Mouse (Mus musculus) neural tube, embryonic 11.5 days (tissue): ENCODE measurements around the gene Hoxb2. TPM values are rescaled to one million over a fixed set of nuclear protein-coding genes. Genes with fewer than 3 reads are reported as not detected.

ENCODE experiments used
- ATAC-seq: fragments of 200-750 bp; cut with Nextera tagmentation; 2 replicates; pipeline ENCODE4 v1.8.0; 2017; ENCODE audit warnings: moderate number of reproducible peaks, mild to moderate bottlenecking, moderate TSS enrichment, moderate library complexity; ENCODE audit not compliant: insufficient read depth, low FRiP score, low TSS enrichment
- DNase-seq: peaks from one replicate; pipeline ENCODE4 v3.0.0-alpha.2; 2015; ENCODE audit warnings: low spot score
- H3K27ac ChIP-seq: fragments of 300-500 bp; sonication (generic); 2 replicates; pipeline ENCODE4 v1.5.1; 2014; ENCODE audit warnings: low read depth, mild to moderate bottlenecking, low read length
- H3K27me3 ChIP-seq: fragments of 300-500 bp; sonication (generic); 2 replicates; pipeline ENCODE4 v1.6.1; 2014; ENCODE audit warnings: mild to moderate bottlenecking, low read length, mixed read lengths; ENCODE audit not compliant: control insufficient read depth, insufficient read depth
- H3K36me3 ChIP-seq: fragments of 300-500 bp; sonication (generic); 2 replicates; pipeline ENCODE4 v1.6.1; 2014; ENCODE audit warnings: mild to moderate bottlenecking, low read length, moderate library complexity, mixed read lengths; ENCODE audit not compliant: control insufficient read depth, insufficient read depth
- H3K4me1 ChIP-seq: fragments of 300-500 bp; sonication (generic); 2 replicates; pipeline ENCODE4 v1.6.1; 2014; ENCODE audit warnings: low read length, mixed read lengths; ENCODE audit not compliant: control insufficient read depth, insufficient read depth
- H3K4me2 ChIP-seq: fragments of 300-500 bp; sonication (generic); 2 replicates; pipeline ENCODE4 v1.6.1; 2014; ENCODE audit warnings: low read depth, mild to moderate bottlenecking, moderate library complexity
- H3K4me3 ChIP-seq: fragments of 300-500 bp; sonication (generic); 2 replicates; pipeline ENCODE4 v1.5.1; 2014; ENCODE audit warnings: low read depth, low read length
- H3K9ac ChIP-seq: fragments of 300-500 bp; sonication (generic); 2 replicates; pipeline ENCODE4 v1.6.1; 2014; ENCODE audit warnings: mild to moderate bottlenecking, low read length
- H3K9me3 ChIP-seq: fragments of 300-500 bp; sonication (generic); 2 replicates; pipeline ENCODE4 v1.6.1; 2016; ENCODE audit warnings: low read length; ENCODE audit not compliant: control insufficient read depth
- WGBS: fragments of 180-500 bp; shearing (Covaris S2); extraction: QIAGEN DNeasy Blood & Tissue Kit; methylation state at CpG from one replicate; pipeline ENCODE4 v1.1.7; 2014; 5-methylcytosine and 5-hydroxymethylcytosine counted together
- polyA plus RNA-seq: library from polyadenylated mRNA; unstranded; fragments of >200 nt; fragmentation: Nextera tagmentation; extraction: Ambion mirVana; gene quantifications from 2 replicates; pipeline ENCODE4 v1.2.1, GENCODE M21; 2014

The Hoxb2 gene
- 88.2 and 89.0 TPM in 2 replicates for polyA plus RNA-seq

DNA sequence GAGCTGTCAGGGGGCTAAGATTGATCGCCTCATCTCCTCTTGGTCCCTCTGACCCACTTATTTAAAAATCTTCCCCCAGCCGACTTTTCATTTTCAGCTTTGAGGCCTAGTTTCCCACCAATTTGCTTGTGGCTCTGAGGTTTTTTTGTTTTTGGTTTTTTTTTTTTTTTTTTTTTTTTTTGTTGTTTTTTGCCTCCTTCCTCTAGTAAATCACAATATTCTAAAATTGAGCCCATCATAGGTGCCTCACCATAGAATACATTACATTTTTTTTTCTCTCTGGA, at the start of gene Hoxb2:
Hoxb2 (plus strand) TSS at position 185 of the 284 bp plus-strand sequence.
- H3K27ac ChIP-seq, result peak within 1 kb of the TSS; percentile 99
- no peaks in the 10 kb centered on the region for H3K27me3 ChIP-seq
- H3K9me3 ChIP-seq, result no peaks in the 10 kb centered on the region
- H3K4me2 ChIP-seq, result peak within 1 kb of the TSS; percentile 95
- peak within 1 kb of the TSS; percentile 100 for H3K9ac ChIP-seq
- no peak for ATAC-seq
- H3K4me1 ChIP-seq, result peaks cover 47% of the 10 kb centered on the region
- H3K4me3 ChIP-seq, result peak within 1 kb of the TSS; percentile 99
- peaks cover 8% of the 10 kb centered on the region for H3K36me3 ChIP-seq
- WGBS, result 0% methylated on average over 2 of the region's 2 CpGs
- no peak for DNase-seq

DNA sequence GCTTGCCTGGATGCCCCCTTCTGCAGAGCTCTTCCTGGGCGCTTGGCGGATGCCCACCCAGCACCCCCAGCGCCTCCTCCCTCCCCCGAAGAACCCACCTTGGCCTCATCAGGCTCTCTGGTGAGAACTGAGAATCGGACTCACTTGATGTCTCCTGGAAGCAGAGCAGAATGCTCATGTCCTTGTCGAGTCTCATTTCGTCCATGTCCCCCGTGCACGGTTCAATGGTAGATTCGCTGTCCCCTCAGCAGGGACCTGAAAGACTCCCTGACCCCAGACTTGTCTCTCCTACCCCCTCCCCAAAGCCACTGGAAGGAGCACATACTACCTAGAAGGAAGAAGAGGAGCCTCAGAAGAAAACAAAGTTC, 49.3 kb upstream of the Hoxb2 start:
- peaks cover 26% of the 10 kb centered on the region for H3K4me1 ChIP-seq
- DNase-seq, result no peak
- WGBS, result 6% methylated on average over 10 of the region's 10 CpGs
- H3K4me2 ChIP-seq, result peak overlapping the region; percentile 100
- peak overlapping the region; percentile 100 for H3K27ac ChIP-seq
- H3K9me3 ChIP-seq, result no peaks in the 10 kb centered on the region
- H3K9ac ChIP-seq, result peak overlapping the region; percentile 100
- no peak for ATAC-seq
- H3K27me3 ChIP-seq, result 0 out of 2 replicates have a peak, but pooled peaks cover 2% of the 10 kb centered on the region
- no peaks in the 10 kb centered on the region; the same call in 1 of the 2 replicates for H3K36me3 ChIP-seq
- peak overlapping the region; percentile 96 for H3K4me3 ChIP-seq

DNA sequence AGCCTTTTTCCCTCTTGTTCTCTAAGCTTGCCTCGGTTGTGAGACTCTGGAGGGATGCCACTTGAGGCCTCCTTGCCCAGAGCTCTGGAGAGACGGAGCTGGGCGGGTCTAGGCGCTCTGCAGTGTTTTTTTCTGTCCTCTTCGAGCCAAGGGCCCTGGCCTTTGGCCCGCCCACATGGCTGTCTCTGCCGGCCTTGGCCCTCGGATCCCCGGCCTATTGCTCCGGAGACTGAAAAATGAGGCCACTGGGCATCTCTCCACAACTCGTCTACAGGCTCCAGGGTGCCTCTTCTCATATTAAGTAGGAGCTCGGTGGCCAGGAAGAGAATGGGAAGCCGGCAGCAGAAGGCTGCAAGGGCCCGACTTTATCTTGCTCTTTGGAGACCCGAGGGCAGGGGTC, 48.5 kb upstream of the Hoxb2 start:
- Histone ChIP-seq H3K9me3 (no peaks in the 10 kb centered on the region), H3K36me3 (no peaks in the 10 kb centered on the region; the same call in 1 of the 2 replicates), H3K9ac (peak overlapping the region; percentile 100), H3K4me3 (peak overlapping the region; percentile 96), H3K27ac (peak overlapping the region; percentile 100), H3K4me1 (peaks cover 26% of the 10 kb centered on the region), H3K4me2 (peak overlapping the region; percentile 100), H3K27me3 (0 out of 2 replicates have a peak, but pooled peaks cover 2% of the 10 kb centered on the region)
- no peak for ATAC-seq
- no peak for DNase-seq
- WGBS, result 1% methylated on average over 15 of the region's 15 CpGs

DNA sequence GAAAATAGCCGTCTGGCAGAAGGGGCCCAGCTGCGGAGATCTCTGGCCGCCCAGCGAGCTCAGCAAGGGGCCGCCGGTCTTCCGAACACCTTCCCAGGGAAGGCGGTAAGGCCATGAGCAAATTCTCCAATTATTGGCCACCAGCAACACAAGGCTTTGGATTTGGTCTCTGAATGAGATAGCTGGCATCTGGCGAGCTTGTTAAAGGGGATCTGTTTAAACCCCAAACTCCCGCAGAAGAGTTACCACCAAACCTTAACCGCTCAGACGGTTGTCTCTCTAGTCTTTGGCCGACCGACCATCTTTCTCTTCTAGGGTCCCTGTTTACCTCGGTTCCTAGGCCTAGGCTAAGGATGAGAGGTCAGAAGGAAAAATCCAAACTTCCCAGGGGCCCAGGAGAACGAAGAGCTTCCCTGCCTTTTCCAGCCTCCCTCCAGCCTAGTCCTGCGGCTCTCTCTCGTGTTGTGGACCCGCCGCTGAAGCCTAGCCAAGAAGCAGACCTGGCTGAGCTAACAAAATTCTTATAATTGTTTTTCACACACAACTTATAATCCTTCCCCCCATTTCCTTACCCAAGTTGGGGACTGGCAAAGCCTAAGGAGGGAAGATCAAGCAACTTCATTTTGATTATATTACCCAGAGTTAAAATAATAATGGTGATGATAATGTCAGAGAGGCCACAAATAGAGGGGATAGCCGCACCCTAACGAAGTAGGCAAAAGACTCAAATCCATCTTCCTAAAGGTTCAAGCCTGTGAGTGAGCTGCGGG, 47.8 kb upstream of the Hoxb2 start:
- 2% methylated on average over 23 of the region's 23 CpGs for WGBS
- H3K4me3 ChIP-seq, result peak overlapping the region; percentile 96
- 0 out of 2 replicates have a peak, but pooled peaks cover 2% of the 10 kb centered on the region for H3K27me3 ChIP-seq
- H3K27ac ChIP-seq, result peak overlapping the region; percentile 100
- peaks cover 22% of the 10 kb centered on the region for H3K4me1 ChIP-seq
- no peaks in the 10 kb centered on the region; the same call in 1 of the 2 replicates for H3K36me3 ChIP-seq
- peak overlapping the region; percentile 100 for H3K4me2 ChIP-seq
- no peak for DNase-seq
- ATAC-seq, result no peak
- peak overlapping the region; percentile 100 for H3K9ac ChIP-seq
- H3K9me3 ChIP-seq, result no peaks in the 10 kb centered on the region

DNA sequence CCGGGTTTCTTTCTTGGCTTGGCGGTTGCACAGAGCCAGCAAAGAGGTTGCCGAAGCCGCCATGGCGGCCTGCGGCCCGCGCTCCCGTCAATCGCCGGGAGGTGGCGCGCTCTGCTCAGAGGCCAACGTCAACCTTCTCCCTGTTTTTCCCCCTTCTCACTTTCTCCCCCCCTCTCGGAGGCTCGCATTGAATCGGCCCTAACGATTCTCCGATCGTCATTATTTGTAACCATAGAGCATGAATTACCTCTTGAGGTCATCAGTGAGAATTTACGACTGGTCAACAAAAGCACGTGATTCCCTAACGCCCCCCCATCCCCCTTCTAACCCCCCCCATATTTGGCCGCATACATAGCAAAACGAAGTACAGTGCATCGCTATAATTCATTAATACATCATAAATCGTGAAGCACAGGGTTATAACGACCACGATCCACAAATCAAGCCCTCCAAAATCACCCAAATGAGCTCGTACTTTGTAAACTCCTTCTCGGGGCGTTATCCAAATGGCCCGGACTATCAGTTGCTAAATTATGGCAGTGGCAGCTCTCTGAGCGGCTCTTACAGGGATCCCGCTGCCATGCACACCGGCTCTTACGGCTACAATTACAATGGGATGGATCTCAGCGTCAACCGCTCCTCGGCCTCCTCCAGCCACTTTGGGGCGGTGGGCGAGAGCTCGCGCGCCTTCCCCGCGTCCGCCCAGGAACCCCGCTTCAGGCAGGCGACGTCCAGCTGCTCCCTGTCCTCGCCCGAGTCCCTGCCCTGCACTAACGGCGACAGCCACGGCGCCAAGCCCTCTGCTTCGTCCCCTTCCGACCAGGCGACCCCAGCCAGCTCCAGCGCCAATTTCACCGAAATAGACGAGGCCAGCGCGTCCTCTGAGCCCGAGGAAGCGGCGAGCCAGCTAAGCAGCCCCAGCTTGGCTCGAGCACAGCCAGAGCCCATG, 46.9 kb upstream of the Hoxb2 start, which contains the start of gene Hoxb5:
Hoxb5 (plus strand) TSS at position 186 of the 949 bp plus-strand sequence.
- peak within 1 kb of the TSS; percentile 100 for H3K9ac ChIP-seq
- peaks cover 20% of the 10 kb centered on the region for H3K4me1 ChIP-seq
- peak within 1 kb of the TSS; percentile 96 for H3K4me3 ChIP-seq
- H3K27ac ChIP-seq, result peak within 1 kb of the TSS; percentile 100
- H3K36me3 ChIP-seq, result no peaks in the 10 kb centered on the region; the same call in 1 of the 2 replicates
- H3K4me2 ChIP-seq, result peak within 1 kb of the TSS; percentile 100
- H3K27me3 ChIP-seq, result 0 out of 2 replicates have a peak, but pooled peaks cover 2% of the 10 kb centered on the region
- WGBS, result under 1% methylated on average over 69 of the region's 69 CpGs
- ATAC-seq, result peak; percentile 50
- peak; percentile 94 for DNase-seq
- no peaks in the 10 kb centered on the region for H3K9me3 ChIP-seq

DNA sequence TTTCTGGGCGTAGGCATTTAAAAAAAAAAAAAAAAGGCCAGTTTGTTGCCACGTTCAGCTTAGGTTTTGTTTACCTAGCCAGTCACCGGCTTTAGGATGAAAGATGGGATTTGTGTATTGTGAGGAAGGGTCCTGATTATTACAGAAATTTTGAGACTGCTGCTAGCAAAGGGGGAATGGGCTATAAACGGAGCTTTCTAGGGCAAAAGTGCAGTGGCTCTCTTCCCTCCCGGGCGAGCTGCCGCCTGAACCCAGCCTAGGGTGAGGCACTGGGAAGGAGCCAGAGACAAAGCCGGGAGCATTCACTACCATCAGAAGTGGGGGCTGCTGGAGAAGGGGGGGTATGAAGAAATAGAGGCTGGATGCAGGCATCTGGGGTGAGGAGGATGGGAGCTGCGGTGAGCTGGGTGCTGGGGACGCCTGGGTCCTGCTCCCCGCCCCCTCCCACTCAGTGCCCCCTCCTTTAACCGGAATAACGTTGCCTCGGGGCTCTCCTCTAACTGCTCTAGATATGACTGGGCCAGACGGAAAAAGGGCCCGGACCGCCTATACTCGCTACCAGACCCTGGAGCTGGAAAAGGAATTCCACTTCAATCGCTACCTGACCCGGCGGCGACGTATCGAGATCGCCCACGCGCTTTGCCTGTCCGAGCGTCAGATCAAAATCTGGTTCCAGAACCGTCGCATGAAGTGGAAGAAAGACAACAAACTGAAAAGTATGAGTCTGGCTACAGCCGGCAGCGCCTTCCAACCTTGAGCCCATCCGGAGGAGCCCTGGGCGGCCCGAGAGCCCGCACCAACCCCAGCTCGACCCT, 45.7 kb upstream of the Hoxb2 start:
- Histone ChIP-seq H3K9me3 (no peaks in the 10 kb centered on the region), H3K27me3 (0 out of 2 replicates have a peak, but pooled peaks cover 2% of the 10 kb centered on the region), H3K4me3 (peak overlapping the region; percentile 96), H3K27ac (peak overlapping the region; percentile 100), H3K4me1 (peaks cover 23% of the 10 kb centered on the region), H3K4me2 (peak overlapping the region; percentile 100), H3K36me3 (no peaks in the 10 kb centered on the region; the same call in 1 of the 2 replicates), H3K9ac (peak overlapping the region; percentile 100)
- ATAC-seq, result no peak
- 0% methylated on average over 38 of the region's 38 CpGs for WGBS
- no peak for DNase-seq

DNA sequence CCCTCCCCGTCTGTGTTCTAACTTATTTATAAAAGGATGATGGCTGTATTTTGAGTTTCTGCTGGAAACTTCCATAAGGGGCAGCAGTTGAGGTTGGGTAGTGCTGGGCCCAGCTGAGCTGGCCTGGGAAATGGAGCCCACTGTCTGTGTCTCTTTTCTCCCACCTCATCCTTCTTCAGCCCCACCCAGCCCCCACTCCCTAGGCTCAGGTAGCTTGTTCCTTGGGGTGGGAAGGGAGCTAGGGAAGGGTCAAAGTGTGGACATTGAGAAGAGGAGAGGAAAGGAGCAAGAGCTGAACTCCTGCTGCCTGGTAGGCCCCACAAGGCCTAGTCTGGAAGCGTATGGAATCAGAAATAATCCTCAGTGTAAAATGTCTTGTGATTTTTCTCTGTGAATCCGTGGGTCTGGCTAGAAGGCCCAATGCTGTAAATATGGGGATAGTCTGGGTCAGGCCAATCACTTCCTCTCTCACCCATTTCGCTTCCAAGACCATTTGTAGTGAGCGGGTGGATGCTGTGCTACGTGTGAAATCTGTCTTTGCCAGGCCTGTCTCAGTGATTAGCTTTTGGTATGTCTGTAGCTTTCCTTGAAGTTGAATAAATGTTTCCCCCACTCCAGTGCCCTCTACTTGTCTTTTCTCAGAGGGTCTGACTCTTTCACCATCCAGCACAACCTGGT, 44.7 kb upstream of the Hoxb2 start:
- H3K36me3 ChIP-seq, result no peaks in the 10 kb centered on the region; the same call in 1 of the 2 replicates
- no peak for ATAC-seq
- H3K4me3 ChIP-seq, result peak overlapping the region; percentile 96
- no peak for DNase-seq
- peaks cover 21% of the 10 kb centered on the region for H3K4me1 ChIP-seq
- H3K27ac ChIP-seq, result peak overlapping the region; percentile 100
- peak overlapping the region; percentile 100 for H3K4me2 ChIP-seq
- 17% methylated on average over 6 of the region's 6 CpGs for WGBS
- H3K9me3 ChIP-seq, result no peaks in the 10 kb centered on the region
- peak overlapping the region; percentile 100 for H3K9ac ChIP-seq
- no peaks in the 10 kb centered on the region for H3K27me3 ChIP-seq
